Mouse (Mus musculus) urinary bladder, postnatal 25 days (tissue): Measurements from ENCODE around the gene Dnajb14.
"Not testable (repeated sequence)": the region's sequence is repeated elsewhere in the genome, so short reads cannot be mapped to it uniquely, and the experiment has no call there.

Experiments
- DNase-seq: peaks from one replicate; pipeline ENCODE4 v3.0.0; 2022; ENCODE audit warnings: low spot score

Gene Dnajb14

GRCm38 (mm10) chr3:137952914-137953880 lies 85.7 kb downstream of the Dnajb14 start:
- DNase-seq, result no peak

DNA sequence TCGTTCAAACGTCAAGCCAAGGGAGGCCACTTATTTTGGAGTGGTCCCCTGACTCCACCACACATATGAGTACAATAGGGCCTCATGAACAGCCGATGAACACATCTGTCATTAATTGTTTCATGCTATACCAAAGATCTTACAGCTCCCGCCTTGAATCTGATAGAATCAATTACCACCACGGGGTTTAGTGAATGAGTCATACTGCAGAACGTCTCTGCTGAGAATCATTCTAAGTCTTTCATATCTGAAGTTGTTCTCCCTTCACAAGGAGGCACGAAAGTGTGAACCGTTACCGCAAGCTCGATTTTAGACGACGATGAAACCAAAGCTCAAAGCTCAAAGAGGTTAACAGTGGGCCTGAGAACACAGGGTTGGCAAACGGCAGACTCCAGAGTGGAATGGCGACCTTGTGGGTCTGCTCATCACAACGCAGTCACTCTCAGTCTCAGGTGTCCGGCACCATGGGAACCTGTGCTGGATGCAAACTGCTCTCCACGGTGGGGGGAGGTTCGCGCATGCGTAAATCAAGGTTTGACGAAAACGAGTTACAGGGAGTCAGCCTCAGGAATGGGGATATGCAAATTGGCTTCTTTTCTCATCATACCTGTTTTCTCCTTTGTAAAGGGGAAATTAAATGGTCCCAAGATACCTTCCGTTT lies 86.9 kb downstream of the Dnajb14 start:
- no peak for DNase-seq

DNA sequence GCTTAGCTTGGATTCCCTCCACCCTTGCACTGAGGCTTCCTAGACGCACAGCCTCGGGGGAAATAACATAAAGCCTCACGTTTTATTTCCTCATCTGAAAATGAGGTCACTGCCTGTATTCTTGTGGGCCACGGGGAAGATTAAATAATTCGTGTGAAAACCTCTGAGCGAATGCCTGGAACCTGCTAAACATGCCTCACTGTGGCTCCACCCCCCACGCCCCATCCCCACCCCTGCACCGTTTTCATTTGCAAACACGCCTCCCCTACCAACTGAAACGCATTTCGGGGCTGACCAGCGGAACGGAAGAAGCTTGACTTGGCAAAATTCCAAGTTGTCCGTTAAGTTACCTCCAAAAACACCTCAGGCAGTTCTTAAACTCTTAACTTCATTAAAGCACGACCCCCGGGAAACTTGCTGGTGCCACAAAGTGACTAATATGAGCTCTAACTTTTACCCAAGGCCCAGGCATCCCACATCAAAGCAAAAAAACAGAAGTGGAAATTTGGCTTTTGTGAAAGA lies 88.1 kb downstream of the Dnajb14 start:
- no peak for DNase-seq

GRCm38 (mm10) chr3:137957864-137958263 lies 90.4 kb downstream of the Dnajb14 start:
- no peak for DNase-seq

GRCm38 (mm10) chr3:137958352-137958751 lies 90.9 kb downstream of the Dnajb14 start:
- DNase-seq, result no peak

DNA sequence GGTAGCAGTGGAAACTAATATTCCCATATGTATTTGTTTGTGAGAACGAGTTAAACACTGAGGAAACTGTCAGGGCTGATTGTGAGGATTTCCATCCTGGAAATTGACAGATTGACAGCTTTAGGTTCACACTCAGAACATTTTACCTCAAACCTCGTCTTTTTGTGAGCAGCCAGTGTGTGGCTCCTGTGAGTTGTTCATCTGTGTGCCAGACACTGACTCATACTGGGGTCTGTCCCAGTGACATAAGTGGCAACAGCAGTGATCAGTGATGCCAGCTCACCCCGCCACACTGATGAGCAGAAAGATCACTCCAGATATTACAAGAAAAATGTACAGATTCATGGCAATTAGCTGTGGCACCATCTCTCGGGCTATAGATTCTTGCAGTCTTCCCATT lies 92.0 kb downstream of the Dnajb14 start:
- DNase-seq, result no peak

- no peak for DNase-seq
Observed at GRCm38 (mm10) chr3:137961736-137962385, 94.4 kb downstream of the Dnajb14 start.

GRCm38 (mm10) chr3:137963508-137963907 lies 96.0 kb downstream of the Dnajb14 start:
- DNase-seq, result no peak

DNA sequence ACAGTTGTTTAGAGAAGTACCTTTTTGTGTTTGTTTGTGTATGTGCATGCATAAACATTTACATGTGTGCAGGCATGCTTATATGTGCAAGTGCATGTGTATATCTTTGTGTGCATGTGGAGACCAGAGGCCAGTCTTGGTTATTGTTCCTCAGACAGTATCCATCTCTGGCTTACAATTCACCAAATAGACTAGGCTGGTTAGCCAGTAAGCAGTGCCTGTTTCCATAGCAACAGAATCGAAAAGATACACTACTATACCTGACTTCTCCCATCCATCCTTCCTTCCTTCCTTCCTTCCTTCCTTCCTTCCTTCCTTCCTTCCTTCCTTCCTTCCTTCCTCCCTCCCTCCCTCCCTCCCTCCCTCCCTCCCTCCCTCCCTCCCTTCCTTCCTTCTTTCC lies 96.5 kb downstream of the Dnajb14 start:
- DNase-seq, result not testable (repeated sequence)
